Mouse (Mus musculus) ES-Bruce4 (cell line): ENCODE results near the gene Szt2.

Source experiments
- CTCF ChIP-seq: IDR thresholded peaks from one replicate; pipeline ENCODE4 v1.8.1; 2011; ENCODE audit warnings: low read depth, low read length
- EP300 ChIP-seq: IDR thresholded peaks from 2 replicates; pipeline ENCODE4 v1.6.1; 2011; ENCODE audit warnings: low read depth, low read length; ENCODE audit not compliant: insufficient read depth
- POLR2A ChIP-seq: IDR thresholded peaks from one replicate; pipeline ENCODE4 v1.8.1; 2011; ENCODE audit warnings: low read length; ENCODE audit not compliant: insufficient read depth

- no peak for TF ChIP-seq POLR2A
- TF ChIP-seq CTCF = no peak
- TF ChIP-seq EP300 = no peak
These were observed 33.1 kb downstream of the Szt2 start for GRCm38 (mm10) chr4:118375999-118376398.
